ENCODE assay signal across 10 mouse cellular contexts in the genomic region with DNA sequence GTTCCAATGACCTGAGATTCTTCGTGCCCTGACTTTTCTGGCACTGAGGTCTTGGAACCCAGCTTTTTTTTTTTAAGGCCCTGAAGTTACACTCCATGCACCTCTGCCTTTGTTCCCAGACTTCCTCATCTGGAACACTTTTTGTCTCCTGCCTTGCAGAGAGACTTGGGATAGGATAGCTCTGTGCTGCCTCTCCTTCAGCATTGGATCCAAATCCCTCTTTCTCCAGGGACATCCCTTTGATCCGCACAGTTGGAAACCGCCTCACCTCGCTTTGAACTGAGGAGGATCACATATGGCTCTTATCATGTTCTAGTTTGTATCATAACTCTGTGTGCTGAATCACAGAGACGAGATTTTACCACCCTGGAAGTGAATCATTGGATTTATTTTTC.
DNase-seq lines count a peak whose midpoint lies in the region; ATAC-seq and TF ChIP-seq lines count a peak whose summit lies in the region.
"Had no signal": no experiment of that assay in that cellular context is flagged by ENCODE, and none has a peak within 500 bp of the region (broad histone marks: within the 10 kb centered on the region; RNA-seq: fewer than 3 reads in every experiment).

No protein-coding gene starts in this region.

- no peak for TF ChIP-seq POLR2A in limb, embryonic 14.5 days (IDR thresholded peaks at IDR 0.05; ENCODE audit: borderline replicate concordance, extremely low read depth, insufficient read depth, insufficient read length)

- ATAC-seq in forebrain, embryonic 12.5 days (ENCODE audit: low FRiP score) = no peak
- ATAC-seq in kidney, embryonic 15.5 days (replicated peaks; ENCODE audit: low FRiP score) = no peak
- ATAC-seq in embryonic facial prominence, embryonic 15.5 days (ENCODE audit: insufficient number of reproducible peaks, low FRiP score, low TSS enrichment, low read depth) = peak; percentile 26; the same call in 1 of the 2 replicates
- peak; percentile 49; the same call in 1 of the 2 replicates for ATAC-seq in limb, embryonic 14.5 days (ENCODE audit: low FRiP score, low read depth)
- ATAC-seq: midbrain, embryonic 13.5 days had no signal

- peak overlapping the region; percentile 58 for H3K27ac ChIP-seq in forebrain, embryonic 10.5 days
- H3K27ac ChIP-seq in forebrain, embryonic 12.5 days = no peak overlapping the region
- peak overlapping the region; percentile 82 for H3K27ac ChIP-seq in kidney, embryonic 15.5 days
- H3K27ac ChIP-seq in embryonic facial prominence, embryonic 15.5 days (replicated peaks) = peak overlapping the region; percentile 91
- H3K27ac ChIP-seq in limb, embryonic 14.5 days (replicated peaks; ENCODE audit: low read depth, low read length) = peak overlapping the region; percentile 90
- H3K27ac ChIP-seq: liver, embryonic 15.5 days; midbrain, embryonic 13.5 days had no signal

- H3K4me2 ChIP-seq in forebrain, embryonic 12.5 days = no peak overlapping the region
- H3K4me2 ChIP-seq in kidney, embryonic 15.5 days = 0 out of 2 replicates have a peak overlapping the region, but pooled peaks have one; percentile 12
- 0 out of 2 replicates have a peak overlapping the region, but pooled peaks have one; percentile 10 for H3K4me2 ChIP-seq in embryonic facial prominence, embryonic 15.5 days (replicated peaks)
- peak overlapping the region; percentile 23; the same call in 1 of the 2 replicates for H3K4me2 ChIP-seq in limb, embryonic 14.5 days (replicated peaks; ENCODE audit: low read depth, low read length, severe bottlenecking)
- H3K4me2 ChIP-seq: liver, embryonic 15.5 days; midbrain, embryonic 13.5 days had no signal

- H3K9ac ChIP-seq in forebrain, embryonic 12.5 days = no peak overlapping the region
- no peak overlapping the region for H3K9ac ChIP-seq in kidney, embryonic 15.5 days
- H3K9ac ChIP-seq in embryonic facial prominence, embryonic 15.5 days = no peak overlapping the region
- no peak overlapping the region for H3K9ac ChIP-seq in limb, embryonic 14.5 days (ENCODE audit: low read depth, low read length, severe bottlenecking)
- H3K9ac ChIP-seq: liver, embryonic 15.5 days; midbrain, embryonic 13.5 days had no signal

- H3K9me3 ChIP-seq in forebrain, embryonic 10.5 days = no peaks in the 10 kb centered on the region
- no peaks in the 10 kb centered on the region for H3K9me3 ChIP-seq in forebrain, embryonic 12.5 days
- H3K9me3 ChIP-seq in kidney, embryonic 15.5 days (replicated peaks) = no peaks in the 10 kb centered on the region
- no peaks in the 10 kb centered on the region for H3K9me3 ChIP-seq in embryonic facial prominence, embryonic 15.5 days (replicated peaks)
- H3K9me3 ChIP-seq in limb, embryonic 14.5 days (ENCODE audit: control insufficient read depth, low read length) = no peaks in the 10 kb centered on the region
- H3K9me3 ChIP-seq: liver, embryonic 15.5 days; midbrain, embryonic 13.5 days had no signal

- peaks cover 28% of the 10 kb centered on the region for H3K4me1 ChIP-seq in forebrain, embryonic 10.5 days
- H3K4me1 ChIP-seq in forebrain, embryonic 12.5 days = peaks cover 9% of the 10 kb centered on the region
- peaks cover 11% of the 10 kb centered on the region for H3K4me1 ChIP-seq in kidney, embryonic 15.5 days
- peaks cover 22% of the 10 kb centered on the region for H3K4me1 ChIP-seq in embryonic facial prominence, embryonic 15.5 days
- peaks cover 30% of the 10 kb centered on the region for H3K4me1 ChIP-seq in limb, embryonic 14.5 days (ENCODE audit: control insufficient read depth, insufficient read depth, low read length)
- H3K4me1 ChIP-seq: liver, embryonic 15.5 days had no signal

- H3K36me3 ChIP-seq in forebrain, embryonic 10.5 days (replicated peaks) = peaks cover 8% of the 10 kb centered on the region
- no peaks in the 10 kb centered on the region for H3K36me3 ChIP-seq in forebrain, embryonic 12.5 days (replicated peaks)
- peaks cover 10% of the 10 kb centered on the region for H3K36me3 ChIP-seq in kidney, embryonic 15.5 days
- H3K36me3 ChIP-seq in embryonic facial prominence, embryonic 15.5 days = no peaks in the 10 kb centered on the region
- H3K36me3 ChIP-seq in limb, embryonic 14.5 days (ENCODE audit: control insufficient read depth, insufficient read depth, low read length) = 0 out of 2 replicates have a peak, but pooled peaks cover 4% of the 10 kb centered on the region
- H3K36me3 ChIP-seq: liver, embryonic 15.5 days; midbrain, embryonic 13.5 days had no signal

- WGBS in forebrain, embryonic 10.5 days = 67% methylated on average over 5 of the region's 5 CpGs
- WGBS in forebrain, embryonic 12.5 days = 73% methylated on average over 5 of the region's 5 CpGs
- 61% methylated on average over 5 of the region's 5 CpGs for WGBS in kidney, embryonic 15.5 days
- 34% methylated on average over 5 of the region's 5 CpGs for WGBS in embryonic facial prominence, embryonic 15.5 days
- 41% methylated on average over 5 of the region's 5 CpGs for WGBS in limb, embryonic 14.5 days

- H3K27me3 ChIP-seq in forebrain, embryonic 10.5 days (ENCODE audit: poor library complexity, severe bottlenecking) = no peaks in the 10 kb centered on the region
- no peaks in the 10 kb centered on the region for H3K27me3 ChIP-seq in forebrain, embryonic 12.5 days
- no peaks in the 10 kb centered on the region for H3K27me3 ChIP-seq in kidney, embryonic 15.5 days
- no peaks in the 10 kb centered on the region for H3K27me3 ChIP-seq in embryonic facial prominence, embryonic 15.5 days
- no peaks in the 10 kb centered on the region for H3K27me3 ChIP-seq in limb, embryonic 14.5 days (ENCODE audit: control insufficient read depth, insufficient read depth, low read length)
- H3K27me3 ChIP-seq: liver, embryonic 15.5 days; midbrain, embryonic 13.5 days had no signal

- DNase-seq in forebrain, embryonic 10.5 days (ENCODE audit: extremely low spot score, low spot score) = no peak
- DNase-seq in kidney, adult 11 months = no peak
- DNase-seq in limb, embryonic 14.5 days (ENCODE audit: low spot score) = no peak
- DNase-seq in adrenal gland, postnatal 10 days = no peak
- DNase-seq in adrenal gland, adult 8-10 months = no peak

- H3K4me3 ChIP-seq in forebrain, embryonic 10.5 days = no peak overlapping the region
- no peak overlapping the region for H3K4me3 ChIP-seq in forebrain, embryonic 12.5 days (replicated peaks)
- no peak overlapping the region for H3K4me3 ChIP-seq in kidney, embryonic 15.5 days (replicated peaks)
- no peak overlapping the region for H3K4me3 ChIP-seq in embryonic facial prominence, embryonic 15.5 days (replicated peaks)
- H3K4me3 ChIP-seq in limb, embryonic 14.5 days (replicated peaks; ENCODE audit: low read length) = no peak overlapping the region
- H3K4me3 ChIP-seq: liver, embryonic 15.5 days; midbrain, embryonic 13.5 days had no signal

Comparison
In these comparisons a context has a peak if more than half of its experiments do, and no peak if none do; other contexts are left out.
1. ATAC-seq: peak in embryonic facial prominence, embryonic 15.5 days (single experiment) and limb, embryonic 14.5 days (single experiment); none in forebrain, embryonic 12.5 days (single experiment) and kidney, embryonic 15.5 days (single experiment).